ENCODE assay signal across 10 mouse cellular contexts in genomic region chr10:18070144-18070543, GRCm38 (mm10). TPM values are rescaled to one million over a fixed set of nuclear protein-coding genes. Genes with fewer than 3 reads are reported as not detected.
DNase-seq lines count a peak whose midpoint lies in the region; ATAC-seq lines count a peak whose summit lies in the region.
"Had no signal": no experiment of that assay in that cellular context is flagged by ENCODE, and none has a peak within 500 bp of the region (broad histone marks: within the 10 kb centered on the region; RNA-seq: fewer than 3 reads in every experiment).

No protein-coding gene starts in this region.

- H3K4me2 ChIP-seq in hindbrain, embryonic 14.5 days (replicated peaks), result no peak overlapping the region
- H3K4me2 ChIP-seq in hindbrain, embryonic 11.5 days (replicated peaks; ENCODE audit: low read depth, low read length), result no peak overlapping the region
- H3K4me2 ChIP-seq in heart, embryonic 13.5 days, result no peak overlapping the region
- no peak overlapping the region for H3K4me2 ChIP-seq in intestine, embryonic 15.5 days (replicated peaks)
- H3K4me2 ChIP-seq: liver, embryonic 13.5 days had no signal

- H3K9me3 ChIP-seq in hindbrain, embryonic 14.5 days (ENCODE audit: control insufficient read depth, low read length), result no peaks in the 10 kb centered on the region
- H3K9me3 ChIP-seq in hindbrain, embryonic 11.5 days (ENCODE audit: control insufficient read depth, low read length), result no peaks in the 10 kb centered on the region
- H3K9me3 ChIP-seq in heart, embryonic 13.5 days, result no peaks in the 10 kb centered on the region
- no peaks in the 10 kb centered on the region for H3K9me3 ChIP-seq in intestine, embryonic 15.5 days
- H3K9me3 ChIP-seq: liver, embryonic 13.5 days had no signal

- DNase-seq in hindbrain, embryonic 14.5 days (ENCODE audit: low spot score), result no peak
- no peak for DNase-seq in hindbrain, embryonic 11.5 days (ENCODE audit: low spot score)
- DNase-seq in brain, embryonic 18.5 days (ENCODE audit: low read depth, low spot score), result peak; percentile 20
- DNase-seq in left cerebral cortex, adult 18-20 months (ENCODE audit: low spot score in 2 of 2), result peak; percentile 62 to 78
- no peak for DNase-seq in yolk sac, embryonic 10.5 days (ENCODE audit: low spot score)
- DNase-seq in thymus, adult 18-20 months, result no peak
- DNase-seq: liver, embryonic 13.5 days had no signal

- peaks cover 19% of the 10 kb centered on the region; the same call in 1 of the 2 replicates for H3K4me1 ChIP-seq in hindbrain, embryonic 14.5 days (replicated peaks; ENCODE audit: control insufficient read depth, insufficient read depth, low read length)
- no peaks in the 10 kb centered on the region for H3K4me1 ChIP-seq in hindbrain, embryonic 11.5 days (replicated peaks; ENCODE audit: control insufficient read depth, insufficient read depth, low read length)
- peaks cover 82% of the 10 kb centered on the region for H3K4me1 ChIP-seq in heart, embryonic 13.5 days
- peaks cover 11% of the 10 kb centered on the region for H3K4me1 ChIP-seq in intestine, embryonic 15.5 days (replicated peaks)

- H3K9ac ChIP-seq in hindbrain, embryonic 14.5 days, result no peak overlapping the region
- no peak overlapping the region for H3K9ac ChIP-seq in hindbrain, embryonic 11.5 days (ENCODE audit: low read depth, low read length)
- H3K9ac ChIP-seq in heart, embryonic 13.5 days, result no peak overlapping the region
- H3K9ac ChIP-seq in intestine, embryonic 15.5 days, result no peak overlapping the region
- H3K9ac ChIP-seq: liver, embryonic 13.5 days had no signal

- no peaks in the 10 kb centered on the region for H3K36me3 ChIP-seq in hindbrain, embryonic 14.5 days (replicated peaks; ENCODE audit: control insufficient read depth, insufficient read depth)
- H3K36me3 ChIP-seq in hindbrain, embryonic 11.5 days (ENCODE audit: control insufficient read depth, insufficient read depth, low read length), result no peaks in the 10 kb centered on the region
- no peaks in the 10 kb centered on the region for H3K36me3 ChIP-seq in heart, embryonic 13.5 days
- H3K36me3 ChIP-seq in intestine, embryonic 15.5 days, result no peaks in the 10 kb centered on the region
- H3K36me3 ChIP-seq: liver, embryonic 13.5 days had no signal

- 0 out of 2 replicates have a peak overlapping the region, but pooled peaks have one; percentile 70 for H3K27ac ChIP-seq in hindbrain, embryonic 14.5 days
- H3K27ac ChIP-seq in hindbrain, embryonic 11.5 days (ENCODE audit: low read depth, low read length), result no peak overlapping the region
- peak overlapping the region; percentile 21; the same call in 1 of the 2 replicates for H3K27ac ChIP-seq in heart, embryonic 13.5 days (replicated peaks)
- H3K27ac ChIP-seq in intestine, embryonic 15.5 days, result no peak overlapping the region

- no peaks in the 10 kb centered on the region for H3K27me3 ChIP-seq in hindbrain, embryonic 14.5 days (ENCODE audit: control insufficient read depth, insufficient read depth, low read length)
- H3K27me3 ChIP-seq in hindbrain, embryonic 11.5 days (ENCODE audit: control insufficient read depth, insufficient read depth, low read length), result no peaks in the 10 kb centered on the region
- H3K27me3 ChIP-seq in heart, embryonic 13.5 days (replicated peaks), result no peaks in the 10 kb centered on the region
- no peaks in the 10 kb centered on the region for H3K27me3 ChIP-seq in intestine, embryonic 15.5 days (replicated peaks)
- H3K27me3 ChIP-seq: liver, embryonic 13.5 days; Patski had no signal

- no peak overlapping the region for H3K4me3 ChIP-seq in hindbrain, embryonic 14.5 days (replicated peaks; ENCODE audit: low read length)
- no peak overlapping the region for H3K4me3 ChIP-seq in hindbrain, embryonic 11.5 days (ENCODE audit: low read depth, low read length)
- H3K4me3 ChIP-seq in heart, embryonic 13.5 days, result no peak overlapping the region
- no peak overlapping the region for H3K4me3 ChIP-seq in intestine, embryonic 15.5 days (replicated peaks)
- H3K4me3 ChIP-seq: liver, embryonic 13.5 days had no signal

- peak; percentile 39; the same call in 1 of the 2 replicates for ATAC-seq in hindbrain, embryonic 14.5 days (ENCODE audit: low FRiP score)
- ATAC-seq in hindbrain, embryonic 11.5 days (ENCODE audit: low FRiP score), result no peak
- ATAC-seq in heart, embryonic 13.5 days (ENCODE audit: extremely low read depth, insufficient number of reproducible peaks, low FRiP score, low TSS enrichment), result no peak
- ATAC-seq in intestine, embryonic 15.5 days, result no peak
- ATAC-seq: Patski had no signal

- WGBS in hindbrain, embryonic 14.5 days, result 67% methylated on average over 3 of the region's 3 CpGs
- 91% methylated on average over 3 of the region's 3 CpGs for WGBS in hindbrain, embryonic 11.5 days
- WGBS in heart, embryonic 13.5 days, result 56% methylated on average over 3 of the region's 3 CpGs
- 60% methylated on average over 3 of the region's 3 CpGs for WGBS in intestine, embryonic 15.5 days

RNA-seq across cellular contexts. Expression of gene Reps1, which starts 14.5 kb away (rescaled TPM):
- polyA plus RNA-seq in hindbrain, embryonic 14.5 days (2014; fragmentation: Nextera tagmentation; extraction: Ambion mirVana), result 22.5 and 25.2 TPM in 2 replicates
- 24.6 and 29.7 TPM in 2 replicates for polyA plus RNA-seq in hindbrain, embryonic 11.5 days (2014; fragmentation: Nextera tagmentation; extraction: Ambion mirVana)
- polyA plus RNA-seq in heart, embryonic 13.5 days (2015; fragmentation: Nextera tagmentation; extraction: Ambion mirVana), result 7.8 and 8.5 TPM in 2 replicates
- total RNA-seq in left cerebral cortex, adult 18-20 months (2021), result 10 to 100 TPM; 64.3 to 71.3 TPM
- 14.8 and 15.1 TPM in 2 replicates for polyA plus RNA-seq in intestine, embryonic 15.5 days (2015; fragmentation: Nextera tagmentation; extraction: Ambion mirVana)

RNA-seq across cellular contexts. Expression of gene Abracl, which starts 47.1 kb away (rescaled TPM):
- polyA plus RNA-seq in hindbrain, embryonic 14.5 days (2014; fragmentation: Nextera tagmentation; extraction: Ambion mirVana), result 50.7 and 70.4 TPM in 2 replicates
- polyA plus RNA-seq in hindbrain, embryonic 11.5 days (2014; fragmentation: Nextera tagmentation; extraction: Ambion mirVana), result 220 and 223 TPM in 2 replicates
- 146 and 167 TPM in 2 replicates for polyA plus RNA-seq in heart, embryonic 13.5 days (2015; fragmentation: Nextera tagmentation; extraction: Ambion mirVana)
- 10 to 100 TPM; 16.9 to 24.1 TPM for total RNA-seq in left cerebral cortex, adult 18-20 months (2021)
- polyA plus RNA-seq in intestine, embryonic 15.5 days (2015; fragmentation: Nextera tagmentation; extraction: Ambion mirVana), result 162 and 194 TPM in 2 replicates

Comparison
In these comparisons a context has a peak if more than half of its experiments do, and no peak if none do; other contexts are left out.
1. H3K27ac ChIP-seq: peak in hindbrain, embryonic 14.5 days (single experiment) and heart, embryonic 13.5 days (single experiment); none in hindbrain, embryonic 11.5 days (single experiment) and intestine, embryonic 15.5 days (single experiment).
2. DNase-seq: peak in brain, embryonic 18.5 days (single experiment) and left cerebral cortex, adult 18-20 months (2 of 2); none in hindbrain, embryonic 14.5 days (single experiment), hindbrain, embryonic 11.5 days (single experiment), yolk sac, embryonic 10.5 days (single experiment) and thymus, adult 18-20 months (0 of 2).